Mouse (Mus musculus) midbrain, postnatal 0 days (tissue): ENCODE data around the gene Cldn14. TPM values are rescaled to one million over a fixed set of nuclear protein-coding genes. Genes with fewer than 3 reads are reported as not detected.
"Not testable (repeated sequence)": the region's sequence is repeated elsewhere in the genome, so short reads cannot be mapped to it uniquely, and the experiment has no call there.

ENCODE experiments used
- ATAC-seq: fragments of 200-750 bp; cut with Nextera tagmentation; 2 replicates; pipeline ENCODE4 v1.8.0; 2017; ENCODE audit warnings: moderate number of reproducible peaks, mild to moderate bottlenecking, moderate TSS enrichment, moderate library complexity; ENCODE audit not compliant: low FRiP score
- DNase-seq: peaks from one replicate; pipeline ENCODE4 v3.0.0-alpha.2; 2015; ENCODE audit warnings: low spot score
- H3K27ac ChIP-seq: fragments of 300-500 bp; sonication (generic); 2 replicates; pipeline ENCODE4 v1.5.1; 2014; ENCODE audit warnings: low read depth, mild to moderate bottlenecking, low read length, mixed read lengths
- H3K27me3 ChIP-seq: fragments of 300-500 bp; sonication (generic); 2 replicates; pipeline ENCODE4 v1.6.1; 2014; ENCODE audit warnings: low read length, control low read depth, mixed read lengths; ENCODE audit not compliant: insufficient read depth
- H3K36me3 ChIP-seq: fragments of 300-500 bp; sonication (generic); 2 replicates; pipeline ENCODE4 v1.6.1; 2014; ENCODE audit warnings: low read length, control low read depth, mixed read lengths; ENCODE audit not compliant: insufficient read depth
- H3K4me1 ChIP-seq: fragments of 300-500 bp; sonication (generic); 2 replicates; pipeline ENCODE4 v1.6.1; 2014; ENCODE audit warnings: mild to moderate bottlenecking, control low read depth, antibody characterized with exemption, low read length, mixed read lengths; ENCODE audit not compliant: insufficient read depth
- H3K4me2 ChIP-seq: fragments of 300-500 bp; sonication (generic); 2 replicates; pipeline ENCODE4 v1.6.1; 2014; ENCODE audit warnings: low read depth, mild to moderate bottlenecking, low read length, mixed read lengths; ENCODE audit not compliant: poor library complexity, severe bottlenecking
- H3K4me3 ChIP-seq: fragments of 300-500 bp; sonication (generic); 2 replicates; pipeline ENCODE4 v1.5.1; 2014; ENCODE audit warnings: low read depth, mild to moderate bottlenecking, low read length, moderate library complexity
- H3K9ac ChIP-seq: fragments of 300-500 bp; sonication (generic); replicated peaks from 2 replicates; pipeline ENCODE4 v1.6.1; 2014; ENCODE audit warnings: mild to moderate bottlenecking, low read length, moderate library complexity, mixed read lengths; ENCODE audit not compliant: poor library complexity, severe bottlenecking
- H3K9me3 ChIP-seq: fragments of 300-500 bp; sonication (generic); 2 replicates; pipeline ENCODE4 v1.6.1; 2016; ENCODE audit warnings: low read length, control low read depth
- CTCF ChIP-seq: IDR thresholded peaks from 2 replicates; pipeline ENCODE4 v1.5.1; 2016; ENCODE audit warnings: antibody characterized with exemption, mild to moderate bottlenecking
- WGBS: fragments of 180-500 bp; shearing (Covaris S2); extraction: QIAGEN DNeasy Blood & Tissue Kit; methylation state at CpG from one replicate; pipeline ENCODE4 v1.1.7; 2014; 5-methylcytosine and 5-hydroxymethylcytosine counted together
- polyA plus RNA-seq: library from polyadenylated mRNA; unstranded; fragments of >200 nt; fragmentation: Nextera tagmentation; extraction: Ambion mirVana; gene quantifications from 2 replicates; pipeline ENCODE4 v1.2.1, GENCODE M21; 2015
- total RNA-seq: library from RNA; depleted of rRNA; stranded (reverse); fragments of >200 nt; gene quantifications from 2 replicates; pipeline ENCODE4 v1.2.3, GENCODE M21; 2014

Cldn14 gene
- total and polyA plus RNA-seq, 2 experiments from 2014 or later = 0.12 TPM; not detected in 1

DNA sequence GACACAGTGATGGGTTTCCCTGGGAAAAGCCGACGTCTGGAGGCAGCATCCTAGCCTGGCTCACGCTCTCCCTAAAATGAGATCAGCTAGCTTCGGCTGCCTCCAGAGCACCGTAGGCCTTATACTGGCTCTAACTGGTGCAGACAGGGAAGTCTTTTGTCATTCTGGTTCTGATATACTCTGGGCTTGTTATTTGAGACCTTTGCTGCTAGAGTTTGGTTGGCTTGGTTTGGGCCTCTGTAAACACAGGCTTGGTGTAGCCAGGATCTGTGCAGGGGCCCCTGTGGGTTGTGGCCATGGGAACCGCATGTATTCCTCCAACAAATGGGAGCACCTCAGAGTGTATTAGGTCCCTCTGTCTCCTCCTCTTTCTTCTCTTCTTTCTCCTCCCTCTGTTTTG lies 7.3 kb downstream of the Cldn14 start:
- Histone ChIP-seq H3K27ac (no peak overlapping the region), H3K9ac (no peak overlapping the region), H3K4me1 (no peaks in the 10 kb centered on the region), H3K9me3 (no peaks in the 10 kb centered on the region), H3K36me3 (no peaks in the 10 kb centered on the region), H3K4me3 (no peak overlapping the region), H3K4me2 (no peak overlapping the region), H3K27me3 (no peaks in the 10 kb centered on the region)
- ATAC-seq = no peak
- no peak for TF ChIP-seq CTCF
- WGBS = 84% methylated on average over 6 of the region's 6 CpGs
- DNase-seq = no peak

DNA sequence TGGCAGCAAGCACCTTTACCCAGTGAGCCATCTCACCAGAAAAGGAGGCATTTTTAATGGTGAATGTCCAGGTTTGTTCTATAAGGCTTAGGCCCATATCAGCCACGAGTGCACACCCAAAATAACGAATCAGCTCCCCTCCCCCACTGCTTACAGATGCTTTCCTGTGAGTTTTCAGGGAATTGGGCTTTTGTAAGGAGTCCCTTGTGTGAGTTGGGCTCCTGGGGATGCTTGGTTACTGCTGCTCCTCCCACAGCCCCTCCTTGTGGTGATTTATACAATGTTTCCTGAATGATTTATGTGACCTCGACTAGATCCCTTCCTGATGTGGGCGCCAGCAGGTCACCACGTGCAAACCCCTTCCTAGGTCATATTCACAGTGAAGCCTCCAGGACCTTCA lies 9.7 kb downstream of the Cldn14 start:
- WGBS = 60% methylated on average over 5 of the region's 5 CpGs
- no peak for ATAC-seq
- no peak overlapping the region for H3K27ac ChIP-seq

DNA sequence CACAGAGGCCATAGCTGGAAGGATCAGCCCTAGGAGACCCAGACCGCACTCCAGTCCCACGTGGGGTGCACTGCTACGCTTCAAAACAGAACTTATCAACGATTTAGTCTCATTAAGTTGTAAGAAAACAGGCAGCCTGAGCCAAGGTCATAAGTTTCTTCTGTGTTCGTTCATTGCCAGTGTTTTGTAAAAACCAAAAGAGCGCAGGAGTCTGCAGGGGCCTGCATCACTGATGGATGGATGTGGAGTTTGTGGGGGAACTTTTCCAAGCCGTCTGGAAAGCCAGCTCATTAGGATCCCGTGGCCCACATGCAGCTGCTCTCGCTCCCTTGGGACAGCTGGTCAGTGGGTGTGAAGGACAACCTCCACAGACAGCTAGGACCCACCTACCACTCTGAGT lies 25.1 kb downstream of the Cldn14 start:
- WGBS = 81% methylated on average over 9 of the region's 9 CpGs
- H3K4me2 ChIP-seq = no peak overlapping the region
- H3K36me3 ChIP-seq = no peaks in the 10 kb centered on the region
- H3K4me1 ChIP-seq = no peaks in the 10 kb centered on the region
- H3K9me3 ChIP-seq = no peaks in the 10 kb centered on the region
- no peak overlapping the region for H3K27ac ChIP-seq
- no peak for ATAC-seq
- H3K9ac ChIP-seq = no peak overlapping the region
- no peak for DNase-seq
- TF ChIP-seq CTCF = no peak
- no peak overlapping the region for H3K4me3 ChIP-seq
- no peaks in the 10 kb centered on the region for H3K27me3 ChIP-seq

More for the DNA sequence above, 9.7 kb downstream of the Cldn14 start:
- Histone ChIP-seq H3K4me3 (no peak overlapping the region), H3K9ac (no peak overlapping the region), H3K4me2 (no peak overlapping the region), H3K27me3 (no peaks in the 10 kb centered on the region), H3K4me1 (no peaks in the 10 kb centered on the region), H3K9me3 (no peaks in the 10 kb centered on the region), H3K36me3 (no peaks in the 10 kb centered on the region)
- TF ChIP-seq CTCF = no peak
- no peak for DNase-seq

DNA sequence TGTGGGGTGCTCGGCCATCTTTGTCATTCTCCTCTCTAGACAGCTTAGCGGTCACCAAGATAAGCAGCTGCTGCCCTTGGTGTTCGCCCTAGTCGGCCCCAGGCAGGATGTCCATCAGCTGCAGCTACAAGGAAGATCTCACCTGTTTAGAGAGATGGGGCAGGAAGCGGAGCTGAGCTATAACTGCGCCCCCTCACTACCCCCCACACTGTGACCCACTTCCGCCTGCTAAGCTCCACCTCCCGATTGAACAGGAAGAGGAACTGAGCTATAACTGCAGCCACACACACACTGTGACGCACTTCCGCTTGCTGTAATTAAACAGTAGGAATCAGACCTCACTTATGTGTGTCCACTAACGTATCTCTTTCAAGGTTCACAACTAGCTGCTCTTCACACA lies 26.3 kb downstream of the Cldn14 start:
- WGBS = 91% methylated on average over 11 of the region's 11 CpGs
- H3K27me3 ChIP-seq = no peaks in the 10 kb centered on the region
- no peaks in the 10 kb centered on the region for H3K4me1 ChIP-seq
- no peak overlapping the region for H3K4me3 ChIP-seq
- no peaks in the 10 kb centered on the region for H3K36me3 ChIP-seq
- DNase-seq (no peak), ATAC-seq (no peak)
- H3K4me2 ChIP-seq = no peak overlapping the region
- no peak overlapping the region for H3K27ac ChIP-seq
- H3K9me3 ChIP-seq = no peaks in the 10 kb centered on the region
- no peak for TF ChIP-seq CTCF
- no peak overlapping the region for H3K9ac ChIP-seq

DNA sequence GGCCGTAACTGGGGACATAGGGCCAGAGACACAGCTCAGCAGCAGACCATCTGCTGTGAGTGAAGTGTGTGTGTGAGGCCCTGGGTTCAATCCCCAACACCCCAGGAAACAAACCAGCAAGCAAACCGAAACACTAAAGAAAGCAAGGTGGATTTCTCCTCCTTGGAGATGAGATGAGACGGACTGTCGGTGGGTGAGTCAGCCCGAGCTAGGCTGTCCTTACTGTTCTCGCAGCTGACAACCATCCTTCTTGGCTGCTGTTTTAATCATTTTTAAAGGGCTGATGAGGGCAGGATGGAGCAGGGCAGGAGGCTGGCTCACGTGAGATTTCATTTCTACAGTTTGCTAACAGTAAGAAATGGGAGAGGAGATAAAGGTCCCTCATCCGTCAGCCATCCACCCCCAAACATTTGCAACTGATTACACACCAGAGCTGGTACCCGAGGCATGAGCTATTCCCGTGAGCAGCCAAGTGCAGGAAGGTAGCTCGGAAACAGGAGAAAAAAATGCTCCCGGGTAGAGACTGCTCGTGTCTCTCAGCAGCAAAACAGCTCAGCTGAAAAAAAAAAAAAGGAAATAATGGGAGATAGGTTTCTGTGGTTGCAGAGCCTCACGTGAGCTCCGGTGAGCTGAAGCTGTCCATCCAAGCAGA lies 27.3 kb downstream of the Cldn14 start:
- Histone ChIP-seq H3K27me3 (no peaks in the 10 kb centered on the region), H3K4me1 (no peaks in the 10 kb centered on the region), H3K9me3 (no peaks in the 10 kb centered on the region), H3K4me3 (no peak overlapping the region), H3K4me2 (no peak overlapping the region), H3K36me3 (no peaks in the 10 kb centered on the region), H3K27ac (0 out of 2 replicates have a peak overlapping the region, but pooled peaks have one; percentile 26), H3K9ac (no peak overlapping the region)
- no peak for DNase-seq
- no peak for ATAC-seq
- no peak for TF ChIP-seq CTCF
- WGBS = 56% methylated on average over 15 of the region's 15 CpGs

DNA sequence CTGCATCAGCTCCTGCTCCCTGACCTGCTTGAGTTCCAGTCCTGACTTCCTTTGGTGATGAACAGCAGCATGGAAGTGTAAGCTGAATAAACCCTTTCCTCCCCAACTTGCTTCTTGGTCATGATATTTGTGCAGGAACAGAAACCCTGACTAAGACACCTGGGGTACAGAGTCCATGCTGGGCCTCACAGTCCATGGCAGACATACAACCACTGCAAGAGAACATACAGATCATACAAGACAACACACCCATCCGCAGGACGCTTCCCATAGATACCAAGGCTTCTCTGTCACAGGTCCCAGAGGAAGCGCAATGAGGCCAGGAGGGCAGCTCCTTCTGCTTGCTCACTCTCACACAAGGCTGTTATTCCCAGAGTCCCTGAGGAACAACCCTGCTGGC lies 28.3 kb downstream of the Cldn14 start:
- H3K27ac ChIP-seq, ATAC-seq, H3K9me3 ChIP-seq, H3K4me2 ChIP-seq, H3K4me3 ChIP-seq, H3K36me3 ChIP-seq, H3K4me1 ChIP-seq, DNase-seq, H3K9ac ChIP-seq, H3K27me3 ChIP-seq: not testable (repeated sequence)
- WGBS = 90% methylated on average over 3 of the region's 3 CpGs
